Mouse (Mus musculus) forebrain, embryonic 13.5 days (tissue): ENCODE measurements around the gene March6. TPM values are rescaled to one million over a fixed set of nuclear protein-coding genes. Genes with fewer than 3 reads are reported as not detected.

Source experiments
- ATAC-seq: fragments of 200-750 bp; cut with Nextera tagmentation; 2 replicates; pipeline ENCODE4 v1.8.0; 2017
- H3K27ac ChIP-seq: fragments of 300-500 bp; sonication (generic); 2 replicates; pipeline ENCODE4 v1.5.1; 2015; ENCODE audit warnings: inconsistent platforms, mild to moderate bottlenecking, moderate library complexity
- H3K27me3 ChIP-seq: fragments of 300-500 bp; sonication (generic); 2 replicates; pipeline ENCODE4 v1.6.1; 2015; ENCODE audit warnings: mild to moderate bottlenecking, inconsistent platforms
- H3K36me3 ChIP-seq: fragments of 300-500 bp; sonication (generic); 2 replicates; pipeline ENCODE4 v1.6.1; 2015; ENCODE audit warnings: mild to moderate bottlenecking, inconsistent platforms; ENCODE audit not compliant: poor library complexity, severe bottlenecking
- H3K4me1 ChIP-seq: fragments of 300-500 bp; sonication (generic); 2 replicates; pipeline ENCODE4 v1.6.1; 2015; ENCODE audit warnings: inconsistent platforms
- H3K4me2 ChIP-seq: fragments of 300-500 bp; sonication (generic); 2 replicates; pipeline ENCODE4 v1.6.1; 2015; ENCODE audit warnings: inconsistent platforms, mild to moderate bottlenecking, moderate library complexity
- H3K4me3 ChIP-seq: fragments of 300-500 bp; sonication (generic); 2 replicates; pipeline ENCODE4 v1.5.1; 2015; ENCODE audit warnings: mild to moderate bottlenecking, inconsistent platforms
- H3K9ac ChIP-seq: fragments of 300-500 bp; sonication (generic); 2 replicates; pipeline ENCODE4 v1.6.1; 2015; ENCODE audit warnings: mild to moderate bottlenecking, inconsistent platforms
- H3K9me3 ChIP-seq: fragments of 300-500 bp; sonication (generic); replicated peaks from 2 replicates; pipeline ENCODE4 v1.6.1; 2016; ENCODE audit warnings: inconsistent platforms
- WGBS: fragments of 180-500 bp; shearing (Covaris S2); methylation state at CpG from one replicate; pipeline ENCODE4 v1.1.7; 2015; 5-methylcytosine and 5-hydroxymethylcytosine counted together
- polyA plus RNA-seq: library from polyadenylated mRNA; unstranded; fragments of >200 nt; fragmentation: Nextera tagmentation; extraction: Ambion mirVana; gene quantifications from 2 replicates; pipeline ENCODE4 v1.2.1, GENCODE M21; 2015

March6 gene
- polyA plus RNA-seq, 1 experiment from 2014 or later, result 57.5 TPM

DNA sequence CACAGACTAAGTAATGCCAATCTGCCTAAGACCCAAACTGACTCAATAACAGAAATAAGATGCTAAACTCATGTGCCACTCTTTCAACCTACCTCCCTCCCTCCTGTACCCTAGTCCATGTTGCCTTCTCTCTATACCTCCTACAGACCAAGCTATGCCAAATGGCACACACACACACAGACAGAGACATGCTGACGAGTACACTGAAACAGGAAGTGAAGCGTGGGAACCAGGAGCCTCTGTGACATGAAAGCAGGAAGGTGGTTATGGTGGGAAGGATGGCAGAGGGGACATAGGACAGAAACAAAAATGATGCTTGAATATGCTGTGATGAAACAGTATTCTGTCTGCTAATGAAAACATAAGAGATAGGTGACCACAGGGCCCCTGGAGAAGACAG is 70.3 kb downstream of the March6 start:
- Histone ChIP-seq H3K4me2 (no peak overlapping the region), H3K4me1 (no peaks in the 10 kb centered on the region), H3K36me3 (peaks cover 87% of the 10 kb centered on the region), H3K9me3 (no peaks in the 10 kb centered on the region), H3K9ac (no peak overlapping the region), H3K27me3 (no peaks in the 10 kb centered on the region), H3K27ac (no peak overlapping the region), H3K4me3 (no peak overlapping the region)
- 89% methylated on average over 2 of the region's 2 CpGs for WGBS
- no peak for ATAC-seq

GRCm38 (mm10) chr15:31458081-31458480 is 72.8 kb downstream of the March6 start:
- Histone ChIP-seq H3K27ac (no peak overlapping the region), H3K9ac (no peak overlapping the region), H3K27me3 (no peaks in the 10 kb centered on the region), H3K9me3 (no peaks in the 10 kb centered on the region), H3K4me3 (no peak overlapping the region), H3K4me1 (peaks cover under 1% of the 10 kb centered on the region; the same call in 1 of the 2 replicates), H3K36me3 (peaks cover 71% of the 10 kb centered on the region), H3K4me2 (no peak overlapping the region)
- ATAC-seq, result no peak
- 93% methylated on average over 7 of the region's 7 CpGs for WGBS

DNA sequence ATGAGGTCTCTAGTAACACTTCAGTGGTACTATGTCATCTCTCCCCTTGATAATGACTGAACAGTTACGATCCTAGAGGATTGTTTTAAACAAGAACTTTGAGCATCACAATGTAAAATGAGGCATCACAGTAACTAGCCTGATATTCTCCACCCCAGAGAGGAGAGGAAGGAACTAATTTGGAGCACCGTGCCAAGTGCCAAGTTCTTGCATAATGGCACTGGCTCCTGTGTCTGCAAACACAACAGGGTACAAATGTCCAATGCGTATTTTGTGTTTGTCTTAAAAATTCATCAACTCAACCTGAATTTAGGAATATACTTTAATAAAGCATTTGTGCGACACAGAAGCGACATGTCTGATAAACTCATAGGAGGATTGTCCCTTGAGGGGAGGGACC is 74.5 kb downstream of the March6 start:
- no peak overlapping the region for H3K27ac ChIP-seq
- H3K9ac ChIP-seq, result no peak overlapping the region
- 87% methylated on average over 5 of the region's 5 CpGs for WGBS
- no peak for ATAC-seq
- no peak overlapping the region for H3K4me3 ChIP-seq
- H3K4me1 ChIP-seq, result peaks cover 6% of the 10 kb centered on the region; the same call in 1 of the 2 replicates
- peaks cover 54% of the 10 kb centered on the region for H3K36me3 ChIP-seq
- no peaks in the 10 kb centered on the region for H3K9me3 ChIP-seq
- H3K27me3 ChIP-seq, result no peaks in the 10 kb centered on the region
- H3K4me2 ChIP-seq, result no peak overlapping the region

DNA sequence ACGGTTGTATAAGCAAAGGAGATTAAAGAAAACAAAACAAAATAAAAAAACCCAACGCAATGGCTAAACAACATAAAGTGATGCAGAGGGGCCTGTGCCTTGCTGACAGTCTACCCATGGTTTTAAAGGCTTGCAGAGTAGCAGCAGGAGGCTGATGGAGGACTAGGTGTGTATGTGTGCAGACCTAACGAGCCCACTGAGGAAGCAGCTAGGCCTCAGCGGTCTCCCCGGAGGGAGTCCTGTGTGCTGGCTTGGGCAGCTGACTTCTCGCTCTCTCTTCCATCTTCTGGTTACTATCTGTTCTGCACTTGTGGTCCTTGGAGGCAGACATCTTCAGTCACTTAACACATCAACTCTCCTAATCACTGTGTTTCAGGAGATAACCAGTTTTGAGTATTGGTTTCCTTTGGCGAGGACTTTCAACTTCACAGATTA is 76.0 kb downstream of the March6 start:
- peaks cover 39% of the 10 kb centered on the region for H3K36me3 ChIP-seq
- H3K27me3 ChIP-seq, result no peaks in the 10 kb centered on the region
- peaks cover 6% of the 10 kb centered on the region; the same call in 1 of the 2 replicates for H3K4me1 ChIP-seq
- ATAC-seq, result no peak
- WGBS, result 75% methylated on average over 7 of the region's 7 CpGs
- H3K4me3 ChIP-seq, result no peak overlapping the region
- no peaks in the 10 kb centered on the region for H3K9me3 ChIP-seq
- H3K4me2 ChIP-seq, result no peak overlapping the region
- H3K27ac ChIP-seq, result no peak overlapping the region
- H3K9ac ChIP-seq, result no peak overlapping the region

DNA sequence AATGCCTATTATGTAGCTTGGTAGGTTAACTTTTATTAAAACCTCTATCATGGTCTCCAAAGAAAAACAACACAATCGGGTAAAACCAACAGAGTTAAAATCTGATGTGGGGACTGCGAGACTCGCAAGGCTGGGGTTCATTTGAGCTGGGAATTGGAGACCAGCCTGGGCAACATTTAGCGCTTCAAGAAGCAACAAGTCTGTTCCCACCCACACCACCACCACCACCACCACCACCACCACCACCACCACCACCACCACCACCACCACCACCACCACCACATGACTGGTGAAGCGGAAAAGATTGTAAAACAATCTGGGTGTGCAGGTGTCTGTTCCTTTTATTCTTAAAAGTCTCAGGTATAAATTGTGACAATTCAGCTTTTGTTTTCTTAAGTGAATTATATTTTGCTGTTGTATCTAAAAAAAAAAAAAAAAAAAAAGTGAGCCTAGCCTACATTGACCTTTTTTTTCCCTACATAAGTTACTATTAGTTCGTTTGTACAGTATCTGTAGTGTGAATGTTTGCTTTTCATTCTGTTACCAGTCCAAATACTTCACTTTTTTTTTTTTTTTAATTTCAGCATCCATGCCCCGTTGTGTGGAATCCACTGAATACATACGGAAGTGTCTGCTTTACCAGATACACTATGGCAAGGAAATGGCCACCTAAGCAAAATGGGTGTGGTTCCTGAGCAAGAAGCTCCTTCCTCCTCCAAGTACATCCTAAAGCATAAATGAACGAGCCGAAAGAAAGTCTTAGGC is 76.6 kb downstream of the March6 start:
- no peaks in the 10 kb centered on the region for H3K27me3 ChIP-seq
- H3K9me3 ChIP-seq, result no peaks in the 10 kb centered on the region
- 53% methylated on average over 10 of the region's 10 CpGs for WGBS
- H3K9ac ChIP-seq, result no peak overlapping the region
- no peak overlapping the region for H3K27ac ChIP-seq
- peak overlapping the region; percentile 66 for H3K4me3 ChIP-seq
- H3K36me3 ChIP-seq, result peaks cover 33% of the 10 kb centered on the region
- ATAC-seq, result no peak; the same call in 1 of the 2 replicates
- H3K4me1 ChIP-seq, result peaks cover 6% of the 10 kb centered on the region; the same call in 1 of the 2 replicates
- H3K4me2 ChIP-seq, result peak overlapping the region; percentile 86

DNA sequence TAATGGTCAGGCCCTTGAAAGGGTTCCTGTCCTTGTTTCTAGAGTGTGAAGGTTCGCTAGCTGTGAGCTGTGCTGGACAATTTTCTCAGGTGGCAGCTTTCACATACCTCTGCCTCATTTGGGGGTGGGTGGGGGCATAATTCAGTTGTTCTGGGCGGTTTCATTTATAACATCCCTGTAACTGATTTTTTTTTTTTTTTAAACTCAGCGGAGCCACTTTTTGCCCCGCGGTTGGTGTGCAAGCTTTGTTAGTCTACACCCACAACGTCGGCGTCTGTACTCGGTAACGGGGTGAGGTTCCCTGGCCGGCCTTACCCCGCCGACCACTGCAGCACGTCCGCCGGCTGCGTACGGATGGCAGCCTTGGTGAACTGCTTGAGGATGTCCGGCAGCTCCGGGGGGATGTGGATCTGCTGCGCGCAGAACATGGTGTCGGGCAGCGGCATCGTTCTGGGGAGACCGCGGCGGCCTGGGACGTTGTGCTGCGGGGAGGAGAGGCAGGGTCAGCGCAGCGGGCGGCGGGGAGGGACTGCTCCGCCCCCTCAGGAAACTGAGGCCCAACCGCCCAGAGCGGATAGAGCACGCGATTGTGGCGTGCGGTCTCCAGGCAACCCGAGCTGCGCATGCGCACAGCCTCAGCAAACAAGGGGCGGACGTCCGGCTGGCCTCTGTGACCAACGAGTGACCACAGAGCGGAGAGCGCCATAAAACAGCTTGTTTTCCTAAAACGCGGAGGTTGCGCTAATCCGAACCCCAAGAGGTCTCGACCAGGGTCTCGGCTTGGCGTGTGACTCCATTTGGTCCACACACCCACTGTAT is 77.5 kb downstream of the March6 start, which contains the start of gene Ropn1l:
Gene Ropn1l (minus strand): TSS at position 640 of the 819 bp plus-strand sequence.
- peak within 1 kb of the TSS; percentile 57 for H3K27ac ChIP-seq
- peaks cover 6% of the 10 kb centered on the region; the same call in 1 of the 2 replicates for H3K4me1 ChIP-seq
- H3K36me3 ChIP-seq, result peaks cover 24% of the 10 kb centered on the region
- under 1% methylated on average over 57 of the region's 57 CpGs for WGBS
- peak within 1 kb of the TSS; percentile 78 for H3K9ac ChIP-seq
- H3K4me2 ChIP-seq, result peak within 1 kb of the TSS; percentile 86
- H3K9me3 ChIP-seq, result no peaks in the 10 kb centered on the region
- H3K27me3 ChIP-seq, result no peaks in the 10 kb centered on the region
- ATAC-seq, result peak; percentile 93
- H3K4me3 ChIP-seq, result peak within 1 kb of the TSS; percentile 66

DNA sequence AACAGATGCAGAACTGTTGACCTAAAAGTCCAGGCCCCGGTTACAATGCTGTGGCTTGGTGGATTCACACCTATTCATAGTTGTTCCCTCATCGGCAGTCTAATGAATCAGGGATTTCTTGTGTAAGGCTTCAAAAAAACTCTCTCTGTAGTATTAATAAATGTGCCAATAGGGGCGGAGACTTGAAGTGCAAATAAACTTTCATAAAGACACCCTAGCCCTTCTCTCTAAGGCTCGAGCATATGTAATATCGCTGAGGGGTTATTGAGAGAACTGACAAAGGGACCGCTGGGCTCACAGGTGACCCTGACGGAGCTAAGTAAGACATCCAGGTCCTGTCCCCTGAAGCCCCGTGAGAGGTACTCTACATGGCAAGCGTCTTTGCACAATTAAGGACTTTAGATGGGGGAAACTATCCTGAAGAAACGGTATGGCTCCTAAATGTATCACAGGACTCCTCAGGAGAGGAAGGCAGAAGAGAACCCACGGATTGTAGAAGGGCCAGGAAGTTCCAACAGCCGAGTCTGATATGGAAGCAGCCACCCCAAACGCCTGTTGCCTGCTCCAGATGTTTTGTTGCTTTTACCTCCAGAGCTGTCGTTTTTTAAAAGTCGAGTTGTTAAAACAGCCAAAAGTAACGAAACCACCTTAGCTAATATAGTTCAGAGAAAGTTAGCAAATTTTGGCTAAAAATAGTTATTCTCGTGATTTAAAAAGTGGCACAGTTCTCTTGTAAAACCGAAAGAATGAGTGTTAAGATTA is 78.3 kb downstream of the March6 start:
- peaks cover 6% of the 10 kb centered on the region; the same call in 1 of the 2 replicates for H3K4me1 ChIP-seq
- peak overlapping the region; percentile 78 for H3K9ac ChIP-seq
- peak overlapping the region; percentile 86 for H3K4me2 ChIP-seq
- H3K9me3 ChIP-seq, result no peaks in the 10 kb centered on the region
- WGBS, result 56% methylated on average over 18 of the region's 18 CpGs
- H3K36me3 ChIP-seq, result peaks cover 18% of the 10 kb centered on the region; the same call in 1 of the 2 replicates
- ATAC-seq, result no peak
- no peaks in the 10 kb centered on the region for H3K27me3 ChIP-seq
- peak overlapping the region; percentile 66 for H3K4me3 ChIP-seq
- H3K27ac ChIP-seq, result no peak overlapping the region

DNA sequence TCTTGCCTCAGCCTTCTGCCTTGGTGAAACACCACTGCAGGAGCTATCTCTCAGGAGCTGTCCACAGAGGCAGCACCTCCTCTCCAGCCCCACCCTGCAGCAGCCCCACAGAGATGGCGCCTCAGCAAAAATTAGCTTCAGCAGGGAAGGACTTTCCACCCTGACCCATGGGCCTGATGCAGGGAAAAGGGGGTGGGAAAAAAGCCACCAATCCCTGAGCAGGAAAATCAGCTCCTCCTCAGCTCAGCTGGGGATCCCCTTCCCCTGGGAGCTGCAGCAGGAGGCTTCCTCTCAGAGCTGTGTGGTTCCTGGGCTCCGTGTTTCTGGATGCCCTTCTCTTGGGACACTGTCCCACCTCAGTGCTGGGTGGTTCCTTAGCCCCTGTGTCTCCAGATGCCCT is 81.1 kb downstream of the March6 start:
- no peak for ATAC-seq
- Histone ChIP-seq H3K4me2 (no peak overlapping the region), H3K36me3 (no peaks in the 10 kb centered on the region), H3K27ac (no peak overlapping the region), H3K9me3 (no peaks in the 10 kb centered on the region), H3K4me1 (peaks cover 6% of the 10 kb centered on the region; the same call in 1 of the 2 replicates), H3K4me3 (no peak overlapping the region), H3K9ac (no peak overlapping the region), H3K27me3 (no peaks in the 10 kb centered on the region)
- WGBS, result 28% methylated on average over 2 of the region's 2 CpGs

- H3K27me3 ChIP-seq, result no peaks in the 10 kb centered on the region
These were observed 83.7 kb downstream of the March6 start for GRCm38 (mm10) chr15:31447121-31447520.

GRCm38 (mm10) chr15:31442698-31443097 is 88.2 kb downstream of the March6 start:
- no peak overlapping the region for H3K4me2 ChIP-seq
- WGBS, result 93% methylated on average over 4 of the region's 4 CpGs
- H3K9ac ChIP-seq, result no peak overlapping the region
- H3K36me3 ChIP-seq, result no peaks in the 10 kb centered on the region
- no peak for ATAC-seq
- no peaks in the 10 kb centered on the region for H3K27me3 ChIP-seq
- no peaks in the 10 kb centered on the region for H3K9me3 ChIP-seq
- H3K27ac ChIP-seq, result no peak overlapping the region
- no peak overlapping the region for H3K4me3 ChIP-seq
- H3K4me1 ChIP-seq, result no peaks in the 10 kb centered on the region; the same call in 1 of the 2 replicates

More at GRCm38 (mm10) chr15:31447121-31447520, 83.7 kb downstream of the March6 start:
- 49% methylated on average over 7 of the region's 7 CpGs for WGBS
- Histone ChIP-seq H3K9ac (no peak overlapping the region), H3K4me2 (no peak overlapping the region), H3K9me3 (no peaks in the 10 kb centered on the region), H3K36me3 (no peaks in the 10 kb centered on the region), H3K4me1 (no peaks in the 10 kb centered on the region), H3K4me3 (no peak overlapping the region), H3K27ac (no peak overlapping the region)
- peak; percentile 65 for ATAC-seq

DNA sequence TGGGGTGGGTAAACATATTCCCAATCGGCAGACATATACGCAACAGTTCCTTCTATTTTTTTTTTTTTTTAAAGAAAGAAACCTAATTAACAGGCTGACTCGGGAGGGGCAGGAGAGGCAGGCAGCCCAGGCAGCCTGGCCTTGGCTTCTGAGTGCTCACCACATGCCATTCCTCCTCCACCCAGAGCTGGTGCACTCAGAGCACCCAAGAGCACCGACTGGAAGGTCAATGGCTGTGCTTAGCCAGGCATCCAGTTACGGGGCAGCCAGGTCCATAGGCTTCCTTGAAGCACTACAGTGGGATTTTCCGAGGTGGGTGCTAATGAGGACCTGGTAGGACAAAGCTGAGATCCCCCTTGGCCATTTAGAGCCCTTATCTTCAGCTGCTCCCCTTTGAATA is 88.9 kb downstream of the March6 start:
- Histone ChIP-seq H3K9ac (no peak overlapping the region), H3K9me3 (no peaks in the 10 kb centered on the region), H3K4me1 (no peaks in the 10 kb centered on the region; the same call in 1 of the 2 replicates), H3K4me3 (no peak overlapping the region), H3K4me2 (no peak overlapping the region), H3K36me3 (no peaks in the 10 kb centered on the region), H3K27me3 (no peaks in the 10 kb centered on the region), H3K27ac (no peak overlapping the region)
- ATAC-seq, result no peak
- WGBS, result 76% methylated on average over 6 of the region's 6 CpGs
